Mouse (Mus musculus) spleen, adult 12 weeks (tissue): Measurements from ENCODE around the gene Ms4a10.

Source experiments
- DNase-seq: peaks from one replicate; pipeline ENCODE4 v3.0.0; 2022; ENCODE audit warnings: low spot score

The Ms4a10 gene

DNA sequence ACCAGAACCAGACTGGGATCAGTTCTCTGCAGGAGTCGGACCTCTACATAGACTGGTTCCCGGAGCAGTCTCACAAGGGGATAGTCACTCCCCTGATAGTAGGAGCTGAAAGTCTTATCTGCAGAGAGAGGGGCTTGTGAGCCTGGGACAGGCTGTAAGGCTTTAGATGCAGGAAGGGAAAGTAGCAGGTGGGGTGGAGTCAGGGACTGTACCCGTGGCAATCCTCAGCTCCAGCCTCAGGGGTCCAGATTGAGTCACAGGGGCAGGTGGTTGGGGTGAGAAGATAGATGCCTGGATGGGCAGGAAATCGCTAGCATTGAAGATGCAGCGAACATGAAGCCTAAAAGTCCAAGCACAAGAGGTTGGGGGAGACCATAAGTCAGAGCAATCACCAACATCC is 58.0 kb downstream of the Ms4a10 start:
- no peak for DNase-seq

DNA sequence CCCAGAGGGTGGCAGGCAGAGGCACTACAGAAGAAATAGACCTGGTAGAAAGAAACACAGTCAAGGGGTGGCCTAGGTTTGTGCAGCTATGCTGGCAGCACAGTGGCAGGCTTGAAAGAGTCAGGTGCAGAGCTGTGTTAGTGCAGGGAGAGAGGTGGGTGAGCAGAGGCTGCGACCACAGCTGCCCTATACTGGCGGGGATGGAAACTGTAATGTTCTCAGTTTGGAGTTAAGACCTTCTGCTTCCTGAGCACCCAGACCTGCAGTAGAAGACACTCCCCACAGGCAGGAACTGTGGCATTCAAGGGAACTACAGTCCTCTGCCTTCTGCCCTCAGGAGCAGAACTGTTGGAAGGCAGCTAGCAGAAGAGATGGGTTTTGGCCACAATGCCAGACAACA is 59.6 kb downstream of the Ms4a10 start:
- DNase-seq, result no peak

DNA sequence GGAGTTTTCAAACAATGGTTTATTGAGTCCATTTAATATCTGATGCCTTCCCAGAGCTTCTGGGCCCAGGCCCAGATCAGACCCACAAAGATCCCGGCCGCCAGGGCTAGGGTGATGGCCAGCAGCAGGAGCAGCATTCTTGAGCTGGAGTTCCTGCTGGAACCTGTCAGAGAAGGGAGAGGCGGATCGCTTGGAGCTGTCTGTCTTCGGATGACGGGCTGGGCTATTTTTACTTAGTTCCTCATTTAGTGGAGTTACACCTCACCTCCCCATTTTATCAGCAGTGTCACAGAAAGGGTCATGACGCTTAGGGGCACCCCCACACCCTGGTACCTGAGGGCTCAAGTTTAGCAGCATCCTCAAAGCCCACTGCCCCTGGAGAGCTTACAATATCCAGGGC is 60.2 kb downstream of the Ms4a10 start:
- no peak for DNase-seq
